ENCODE assay signal across 8 mouse cellular contexts in the genomic region with DNA sequence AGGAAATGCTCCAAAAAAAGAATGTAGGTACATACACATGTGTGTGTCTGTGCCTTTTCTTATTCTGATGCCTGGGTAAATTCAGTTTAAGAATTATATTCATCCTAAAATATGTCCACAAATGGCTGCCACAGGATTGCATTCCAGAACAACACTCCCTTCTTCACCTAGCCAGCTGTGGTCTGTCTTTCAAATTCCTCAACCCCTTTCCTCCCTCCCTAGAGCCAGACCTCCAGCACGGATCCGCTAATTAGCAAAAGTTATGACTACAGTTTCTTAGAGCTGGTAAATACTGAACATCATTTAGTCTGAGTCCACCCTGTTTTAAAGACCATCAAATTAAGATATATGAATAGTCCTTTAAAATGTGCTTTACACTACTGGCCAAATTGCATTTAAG. TPM values are rescaled to one million over a fixed set of nuclear protein-coding genes. Genes with fewer than 3 reads are reported as not detected.
DNase-seq lines count a peak whose midpoint lies in the region; ATAC-seq and TF ChIP-seq lines count a peak whose summit lies in the region.
"Had no signal": no experiment of that assay in that cellular context is flagged by ENCODE, and none has a peak within 500 bp of the region (broad histone marks: within the 10 kb centered on the region; RNA-seq: fewer than 3 reads in every experiment).

No protein-coding gene starts in this region.

- peak overlapping the region; percentile 20 for H3K4me3 ChIP-seq in lung, embryonic 15.5 days
- H3K4me3 ChIP-seq in forebrain, embryonic 16.5 days (replicated peaks; ENCODE audit: low read length) = peak overlapping the region; percentile 21
- peak overlapping the region; percentile 54 for H3K4me3 ChIP-seq in limb, embryonic 15.5 days
- peak overlapping the region; percentile 68 for H3K4me3 ChIP-seq in stomach, embryonic 16.5 days (replicated peaks; ENCODE audit: low read length)
- H3K4me3 ChIP-seq in thymus, adult 2 months (ENCODE audit: control insufficient read depth, insufficient read depth, low read length) = no peak overlapping the region

- no peak for TF ChIP-seq CTCF in thymus, adult 2 months (IDR thresholded peaks at IDR 0.05; ENCODE audit: borderline replicate concordance, control insufficient read depth, extremely low read depth, insufficient read depth, low read length, poor library complexity)

- no peak overlapping the region for H3K9ac ChIP-seq in lung, embryonic 15.5 days
- no peak overlapping the region; the same call in 1 of the 2 replicates for H3K9ac ChIP-seq in forebrain, embryonic 16.5 days (replicated peaks; ENCODE audit: low read depth, low read length)
- H3K9ac ChIP-seq in limb, embryonic 15.5 days = no peak overlapping the region
- no peak overlapping the region; the same call in 1 of the 2 replicates for H3K9ac ChIP-seq in stomach, embryonic 16.5 days (ENCODE audit: low read length)

- H3K36me3 ChIP-seq in lung, embryonic 15.5 days = peaks cover 5% of the 10 kb centered on the region; the same call in 1 of the 2 replicates
- H3K36me3 ChIP-seq in forebrain, embryonic 16.5 days (ENCODE audit: control insufficient read depth, insufficient read depth) = peaks cover 3% of the 10 kb centered on the region; the same call in 1 of the 2 replicates
- peaks cover 13% of the 10 kb centered on the region; the same call in 1 of the 2 replicates for H3K36me3 ChIP-seq in limb, embryonic 15.5 days
- no peaks in the 10 kb centered on the region for H3K36me3 ChIP-seq in stomach, embryonic 16.5 days (ENCODE audit: control insufficient read depth, insufficient read depth, low read length)
- H3K36me3 ChIP-seq in thymus, adult 2 months (ENCODE audit: control insufficient read depth, insufficient read depth, low read length) = 0 out of 2 replicates have a peak, but pooled peaks cover 7% of the 10 kb centered on the region

- H3K4me1 ChIP-seq in lung, embryonic 15.5 days = no peaks in the 10 kb centered on the region
- H3K4me1 ChIP-seq in forebrain, embryonic 16.5 days (replicated peaks; ENCODE audit: control insufficient read depth, insufficient read depth, low read length) = peaks cover 13% of the 10 kb centered on the region
- no peaks in the 10 kb centered on the region for H3K4me1 ChIP-seq in limb, embryonic 15.5 days
- no peaks in the 10 kb centered on the region for H3K4me1 ChIP-seq in stomach, embryonic 16.5 days (ENCODE audit: control insufficient read depth, insufficient read depth, low read length)
- 0 out of 2 replicates have a peak, but pooled peaks cover 2% of the 10 kb centered on the region for H3K4me1 ChIP-seq in thymus, adult 2 months (replicated peaks; ENCODE audit: control insufficient read depth, insufficient read depth, low read length)

- no peaks in the 10 kb centered on the region for H3K27me3 ChIP-seq in lung, embryonic 15.5 days
- no peaks in the 10 kb centered on the region for H3K27me3 ChIP-seq in forebrain, embryonic 16.5 days (replicated peaks; ENCODE audit: control insufficient read depth, insufficient read depth, low read length)
- no peaks in the 10 kb centered on the region for H3K27me3 ChIP-seq in limb, embryonic 15.5 days
- H3K27me3 ChIP-seq in stomach, embryonic 16.5 days (ENCODE audit: control insufficient read depth, insufficient read depth, low read length) = no peaks in the 10 kb centered on the region
- H3K27me3 ChIP-seq in thymus, adult 2 months (ENCODE audit: control insufficient read depth, insufficient read depth, low read length) = no peaks in the 10 kb centered on the region

- H3K9me3 ChIP-seq in lung, embryonic 15.5 days = no peaks in the 10 kb centered on the region
- H3K9me3 ChIP-seq in forebrain, embryonic 16.5 days (ENCODE audit: control insufficient read depth, low read length) = no peaks in the 10 kb centered on the region
- no peaks in the 10 kb centered on the region for H3K9me3 ChIP-seq in limb, embryonic 15.5 days
- H3K9me3 ChIP-seq in stomach, embryonic 16.5 days (replicated peaks; ENCODE audit: control insufficient read depth, low read length) = no peaks in the 10 kb centered on the region

- TF ChIP-seq POLR2A in thymus, adult 2 months (IDR thresholded peaks at IDR 0.05; ENCODE audit: control insufficient read depth, extremely low read depth, insufficient read depth, low read length, poor library complexity) = no peak

- DNase-seq in lung, postnatal 4 days = no peak
- no peak for DNase-seq in thymus, adult 2 months

- 26% methylated on average over 2 of the region's 2 CpGs for WGBS in lung, embryonic 15.5 days
- WGBS in forebrain, embryonic 16.5 days = 22% methylated on average over 2 of the region's 2 CpGs
- WGBS in limb, embryonic 15.5 days = 26% methylated on average over 2 of the region's 2 CpGs
- WGBS in stomach, embryonic 16.5 days = 14% methylated on average over 2 of the region's 2 CpGs
- WGBS in thymus, adult 2 months = 24% methylated on average over 2 of the region's 2 CpGs

- peak overlapping the region; percentile 47 for H3K27ac ChIP-seq in lung, embryonic 15.5 days
- peak overlapping the region; percentile 61 for H3K27ac ChIP-seq in forebrain, embryonic 16.5 days (ENCODE audit: low read length)
- peak overlapping the region; percentile 65; the same call in 1 of the 2 replicates for H3K27ac ChIP-seq in limb, embryonic 15.5 days
- H3K27ac ChIP-seq in stomach, embryonic 16.5 days (ENCODE audit: low read length) = peak overlapping the region; percentile 51
- no peak overlapping the region for H3K27ac ChIP-seq in thymus, adult 2 months (ENCODE audit: control insufficient read depth, insufficient read depth, low read length)

- H3K4me2 ChIP-seq in lung, embryonic 15.5 days = peak overlapping the region; percentile 48
- peak overlapping the region; percentile 46 for H3K4me2 ChIP-seq in forebrain, embryonic 16.5 days (ENCODE audit: low read length)
- H3K4me2 ChIP-seq in limb, embryonic 15.5 days = peak overlapping the region; percentile 34
- H3K4me2 ChIP-seq in stomach, embryonic 16.5 days (ENCODE audit: low read depth, low read length) = peak overlapping the region; percentile 40; the same call in 1 of the 2 replicates

- ATAC-seq in lung, embryonic 15.5 days (ENCODE audit: borderline replicate concordance, extremely low read depth, low FRiP score, low TSS enrichment) = no peak
- ATAC-seq in forebrain, embryonic 16.5 days = peak; percentile 4
- ATAC-seq in limb, embryonic 15.5 days (ENCODE audit: insufficient number of reproducible peaks, low FRiP score, low TSS enrichment, low read depth) = no peak
- ATAC-seq in stomach, embryonic 16.5 days (ENCODE audit: insufficient read depth, low FRiP score) = peak; percentile 14; the same call in 1 of the 2 replicates
- ATAC-seq in monocyte, adult 5-6 weeks (replicated peaks; ENCODE audit: insufficient number of reproducible peaks, low FRiP score, low TSS enrichment, poor library complexity, severe bottlenecking) = no peak

RNA-seq across cellular contexts. Expression of gene Timp1, which starts 22.1 kb away (rescaled TPM):
- polyA plus RNA-seq in lung, embryonic 15.5 days (2015; fragmentation: Nextera tagmentation; extraction: Ambion mirVana) = 26.4 and 27.0 TPM in 2 replicates
- polyA plus RNA-seq in forebrain, embryonic 16.5 days (2015; fragmentation: Nextera tagmentation; extraction: Ambion mirVana) = 2.4 and 3.4 TPM in 2 replicates
- 36.0 and 41.1 TPM in 2 replicates for polyA plus RNA-seq in limb, embryonic 15.5 days (2015; fragmentation: Nextera tagmentation; extraction: Ambion mirVana)
- polyA plus RNA-seq in stomach, embryonic 16.5 days (2015; fragmentation: Nextera tagmentation; extraction: Ambion mirVana) = 18.8 and 19.3 TPM in 2 replicates
- 8.3 and 12.0 TPM in 2 replicates for polyA plus RNA-seq in thymus, adult 2 months (2012; rRNA removed)
- total RNA-seq in monocyte, adult 5-6 weeks (2017) = not detected in 3 replicates
- total RNA-seq: liver, adult 2 months had no signal

RNA-seq across cellular contexts. Expression of gene Araf, which starts 50.2 kb away (rescaled TPM):
- 97.6 and 102 TPM in 2 replicates for polyA plus RNA-seq in lung, embryonic 15.5 days (2015; fragmentation: Nextera tagmentation; extraction: Ambion mirVana)
- polyA plus RNA-seq in forebrain, embryonic 16.5 days (2015; fragmentation: Nextera tagmentation; extraction: Ambion mirVana) = 233 and 295 TPM in 2 replicates
- 107 and 111 TPM in 2 replicates for polyA plus RNA-seq in limb, embryonic 15.5 days (2015; fragmentation: Nextera tagmentation; extraction: Ambion mirVana)
- polyA plus RNA-seq in stomach, embryonic 16.5 days (2015; fragmentation: Nextera tagmentation; extraction: Ambion mirVana) = 121 TPM in 2 replicates
- 194 and 224 TPM in 2 replicates for polyA plus RNA-seq in thymus, adult 2 months (2012; rRNA removed)
- total RNA-seq in monocyte, adult 5-6 weeks (2017) = 52.9 to 87.7 TPM (median 65.5 TPM) in 3 replicates

Comparison
In these comparisons a context has a peak if more than half of its experiments do, and no peak if none do; other contexts are left out.
1. ATAC-seq: peak in forebrain, embryonic 16.5 days (single experiment) and stomach, embryonic 16.5 days (single experiment); none in lung, embryonic 15.5 days (single experiment), limb, embryonic 15.5 days (single experiment) and monocyte, adult 5-6 weeks (single experiment).
2. Peak in every context shown above with its lines, with median percentiles within 50 percentile points of each other: H3K4me2 ChIP-seq.